Mouse (Mus musculus) E14TG2a.4 (cell line): ENCODE measurements around the gene Fam19a5.

ENCODE experiments used
- CTCF ChIP-seq: conservative IDR thresholded peaks from 2 replicates; pipeline ENCODE4 v1.5.1; 2014; ENCODE audit warnings: low read length
- NANOG ChIP-seq: IDR thresholded peaks from 2 replicates; pipeline ENCODE4 v1.6.1; 2014; ENCODE audit warnings: borderline replicate concordance, low read length, mixed read lengths
- POU5F1 ChIP-seq: IDR thresholded peaks from 2 replicates; pipeline ENCODE4 v1.6.1; 2014; ENCODE audit warnings: low read length, borderline replicate concordance

GRCm38 (mm10) chr15:87646313-87647061 is 102.4 kb downstream of the Fam19a5 start:
- no peak for TF ChIP-seq CTCF
- TF ChIP-seq NANOG = no peak
- no peak for TF ChIP-seq POU5F1
